ENCODE assay signal across 14 mouse cellular contexts in genomic region chr2:155941697-155942442, GRCm38 (mm10). TPM values are rescaled to one million over a fixed set of nuclear protein-coding genes. Genes with fewer than 3 reads are reported as not detected.
DNase-seq lines count a peak whose midpoint lies in the region; ATAC-seq and TF ChIP-seq lines count a peak whose summit lies in the region.
"Had no signal": no experiment of that assay in that cellular context is flagged by ENCODE, and none has a peak within 500 bp of the region (broad histone marks: within the 10 kb centered on the region; RNA-seq: fewer than 3 reads in every experiment).

No protein-coding gene starts in this region.

- no peak for ATAC-seq in kidney, embryonic 14.5 days (ENCODE audit: low FRiP score, low TSS enrichment)
- ATAC-seq in lung, postnatal 0 days, result peak; percentile 76
- no peak for ATAC-seq in midbrain, embryonic 11.5 days (ENCODE audit: low FRiP score)

- TF ChIP-seq EP300 in lung, postnatal 0 days (IDR thresholded peaks at IDR 0.05), result no peak

- H3K27ac ChIP-seq in kidney, embryonic 14.5 days (ENCODE audit: low read depth, low read length), result no peak overlapping the region
- no peak overlapping the region for H3K27ac ChIP-seq in gastrocnemius, adult 2 months
- H3K27ac ChIP-seq in lung, postnatal 0 days (ENCODE audit: low read length), result no peak overlapping the region
- no peak overlapping the region for H3K27ac ChIP-seq in midbrain, embryonic 11.5 days (ENCODE audit: low read depth, low read length)

- peaks cover 9% of the 10 kb centered on the region; the same call in 1 of the 2 replicates for H3K4me1 ChIP-seq in kidney, embryonic 14.5 days (ENCODE audit: control insufficient read depth, insufficient read depth, low read length)
- peaks cover 3% of the 10 kb centered on the region; the same call in 1 of the 2 replicates for H3K4me1 ChIP-seq in lung, postnatal 0 days (ENCODE audit: insufficient read depth, low read depth, low read length)
- H3K4me1 ChIP-seq in midbrain, embryonic 11.5 days (ENCODE audit: control insufficient read depth, insufficient read depth, low read length), result peaks cover 7% of the 10 kb centered on the region

- no peak overlapping the region for H3K4me2 ChIP-seq in kidney, embryonic 14.5 days (replicated peaks; ENCODE audit: low read depth, low read length)
- H3K4me2 ChIP-seq in lung, postnatal 0 days (replicated peaks; ENCODE audit: low read depth, low read length), result peak overlapping the region; percentile 27; the same call in 1 of the 2 replicates
- no peak overlapping the region for H3K4me2 ChIP-seq in midbrain, embryonic 11.5 days

- H3K36me3 ChIP-seq in kidney, embryonic 14.5 days (ENCODE audit: control insufficient read depth, insufficient read depth, low read length), result no peaks in the 10 kb centered on the region
- no peaks in the 10 kb centered on the region for H3K36me3 ChIP-seq in lung, postnatal 0 days (ENCODE audit: insufficient read depth, low read length)
- no peaks in the 10 kb centered on the region for H3K36me3 ChIP-seq in midbrain, embryonic 11.5 days (ENCODE audit: control insufficient read depth, insufficient read depth, low read length)

- no peaks in the 10 kb centered on the region for H3K27me3 ChIP-seq in kidney, embryonic 14.5 days (ENCODE audit: control insufficient read depth, insufficient read depth, low read length)
- H3K27me3 ChIP-seq in lung, postnatal 0 days (replicated peaks; ENCODE audit: insufficient read depth, low read length), result no peaks in the 10 kb centered on the region
- no peaks in the 10 kb centered on the region for H3K27me3 ChIP-seq in midbrain, embryonic 11.5 days (ENCODE audit: control insufficient read depth, insufficient read depth, low read length)

- DNase-seq in kidney, postnatal 10 days, result peak; percentile 53
- DNase-seq in adrenal gland, adult (ENCODE audit: inconsistent age in 2 of 2, low spot score in 1 of 2), result peak; percentile 86 to 93
- peak; percentile 74 for DNase-seq in gastrocnemius, adult 2 months
- DNase-seq in lung, postnatal 0 days (ENCODE audit: low spot score), result peak; percentile 63
- DNase-seq in midbrain, embryonic 11.5 days (ENCODE audit: low spot score, missing footprints), result no peak
- no peak for DNase-seq in right cerebral cortex, postnatal 25 days
- no peak for DNase-seq in right cerebral cortex, adult 18-20 months
- DNase-seq: thymus, postnatal 14 days had no signal

- WGBS in kidney, embryonic 14.5 days, result 82% methylated on average over 40 of the region's 40 CpGs
- WGBS in lung, postnatal 0 days, result 56% methylated on average over 40 of the region's 40 CpGs
- WGBS in midbrain, embryonic 11.5 days, result 92% methylated on average over 40 of the region's 40 CpGs

- H3K9me3 ChIP-seq in kidney, embryonic 14.5 days (ENCODE audit: control insufficient read depth, low read length), result no peaks in the 10 kb centered on the region
- no peaks in the 10 kb centered on the region for H3K9me3 ChIP-seq in lung, postnatal 0 days (ENCODE audit: low read length)
- H3K9me3 ChIP-seq in midbrain, embryonic 11.5 days (ENCODE audit: control insufficient read depth, low read length), result no peaks in the 10 kb centered on the region

- no peak overlapping the region for H3K9ac ChIP-seq in kidney, embryonic 14.5 days (ENCODE audit: low read depth, low read length)
- H3K9ac ChIP-seq in lung, postnatal 0 days (replicated peaks; ENCODE audit: low read depth), result no peak overlapping the region
- no peak overlapping the region for H3K9ac ChIP-seq in midbrain, embryonic 11.5 days (ENCODE audit: low read length)

- no peak for TF ChIP-seq CTCF in gastrocnemius, adult 2 months (IDR thresholded peaks at IDR 0.05)
- TF ChIP-seq CTCF in lung, postnatal 0 days (IDR thresholded peaks at IDR 0.05), result no peak; the same call in 1 of the 2 replicates

- no peak overlapping the region for H3K4me3 ChIP-seq in kidney, embryonic 14.5 days (ENCODE audit: low read length)
- H3K4me3 ChIP-seq in gastrocnemius, adult 2 months, result peak overlapping the region; percentile 11; the same call in 1 of the 2 replicates
- H3K4me3 ChIP-seq in lung, postnatal 0 days (ENCODE audit: low read depth, low read length), result no peak overlapping the region
- no peak overlapping the region for H3K4me3 ChIP-seq in midbrain, embryonic 11.5 days (ENCODE audit: low read depth, low read length)

- intact Hi-C loops in gastrocnemius, adult 2 months (cut with DNase I), result loop anchor here (10.0 kb wide), 1 partner anchor 247 kb away; the partner anchor contains the start of gene Trpc4ap

RNA-seq across cellular contexts. Expression of gene Gm15557, which starts 1.3 kb away (rescaled TPM):
- polyA plus RNA-seq in kidney, embryonic 14.5 days (2014; fragmentation: Nextera tagmentation; extraction: Ambion mirVana), result not detected in 2 replicates
- total RNA-seq in gastrocnemius, adult 2 months (2021), result not detected
- 0.11 TPM in 1 of 2 replicates, not detected in the other for polyA plus RNA-seq in lung, postnatal 0 days (2015; fragmentation: Nextera tagmentation; extraction: Ambion mirVana)
- polyA plus RNA-seq in midbrain, embryonic 11.5 days (2014; fragmentation: Nextera tagmentation; extraction: Ambion mirVana), result not detected in 2 replicates
- total RNA-seq: granulocyte monocyte progenitor cell, adult 5-6 weeks; left cerebral cortex, adult 8-10 months had no signal
- polyA plus RNA-seq: C2C12; hindbrain, embryonic 11.5 days; spleen, adult 2 months had no signal

RNA-seq across cellular contexts. Expression of gene Gdf5, which starts 3.3 kb away (rescaled TPM):
- 0.19 and 0.53 TPM in 2 replicates for polyA plus RNA-seq in kidney, embryonic 14.5 days (2014; fragmentation: Nextera tagmentation; extraction: Ambion mirVana)
- under 1 TPM in 1 of 2 experiments, not detected in 1; 0.08 TPM for total RNA-seq in gastrocnemius, adult 2 months (2021)
- polyA plus RNA-seq in lung, postnatal 0 days (2015; fragmentation: Nextera tagmentation; extraction: Ambion mirVana), result 1.7 and 2.7 TPM in 2 replicates
- 0.05 and 0.15 TPM in 2 replicates for polyA plus RNA-seq in midbrain, embryonic 11.5 days (2014; fragmentation: Nextera tagmentation; extraction: Ambion mirVana)
- total RNA-seq: granulocyte monocyte progenitor cell, adult 5-6 weeks had no signal
- polyA plus RNA-seq: C2C12; spleen, adult 2 months had no signal

RNA-seq across cellular contexts. Expression of gene Uqcc1, which starts 11.8 kb away (rescaled TPM):
- polyA plus RNA-seq in kidney, embryonic 14.5 days (2014; fragmentation: Nextera tagmentation; extraction: Ambion mirVana), result 56.3 and 66.3 TPM in 2 replicates
- total RNA-seq in gastrocnemius, adult 2 months (2021), result 100 to 1,000 TPM; 139 to 198 TPM
- 24.4 and 35.1 TPM in 2 replicates for polyA plus RNA-seq in lung, postnatal 0 days (2015; fragmentation: Nextera tagmentation; extraction: Ambion mirVana)
- 77.3 and 88.8 TPM in 2 replicates for polyA plus RNA-seq in midbrain, embryonic 11.5 days (2014; fragmentation: Nextera tagmentation; extraction: Ambion mirVana)

RNA-seq across cellular contexts. Expression of gene Cep250, which starts 14.4 kb away (rescaled TPM):
- 14.1 and 24.4 TPM in 2 replicates for polyA plus RNA-seq in kidney, embryonic 14.5 days (2014; fragmentation: Nextera tagmentation; extraction: Ambion mirVana)
- total RNA-seq in gastrocnemius, adult 2 months (2021), result 1 to 10 TPM; 3.8 to 4.6 TPM
- 6.6 and 7.4 TPM in 2 replicates for polyA plus RNA-seq in lung, postnatal 0 days (2015; fragmentation: Nextera tagmentation; extraction: Ambion mirVana)
- polyA plus RNA-seq in midbrain, embryonic 11.5 days (2014; fragmentation: Nextera tagmentation; extraction: Ambion mirVana), result 13.2 and 13.8 TPM in 2 replicates

Comparison
In these comparisons a context has a peak if more than half of its experiments do, and no peak if none do; other contexts are left out.
1. DNase-seq: peak in kidney, postnatal 10 days (single experiment), adrenal gland, adult (2 of 2), gastrocnemius, adult 2 months (single experiment) and lung, postnatal 0 days (single experiment); none in midbrain, embryonic 11.5 days (single experiment), right cerebral cortex, postnatal 25 days (single experiment) and right cerebral cortex, adult 18-20 months (single experiment).